In the genomic region with DNA sequence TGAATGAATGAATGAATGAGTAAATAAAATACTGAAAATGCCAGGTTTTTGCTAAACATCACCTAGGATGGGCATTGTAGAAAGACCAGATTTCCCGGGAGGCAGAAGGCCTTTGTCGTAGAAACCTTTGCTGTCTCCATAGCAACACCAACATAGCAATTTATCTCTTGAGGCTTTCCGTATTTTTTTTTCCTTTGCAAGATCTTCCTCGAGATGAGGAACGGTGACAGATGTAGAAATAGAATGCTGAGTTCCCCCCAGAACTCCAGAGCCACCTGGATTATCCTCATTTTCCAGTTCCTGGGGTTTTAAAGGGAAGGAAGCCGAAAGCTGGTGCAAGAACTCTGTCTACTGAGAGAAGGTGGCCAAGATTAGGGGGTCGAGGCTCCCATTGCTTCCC, we compare ENCODE assay signal across 17 mouse cellular contexts. TPM values are rescaled to one million over a fixed set of nuclear protein-coding genes. Genes with fewer than 3 reads are reported as not detected.
A peak's percentile ranks its signal among the peaks of the same experiment; 100 is the strongest.
DNase-seq lines count a peak whose midpoint lies in the region; ATAC-seq and TF ChIP-seq lines count a peak whose summit lies in the region.
"Had no signal": no experiment of that assay in that cellular context is flagged by ENCODE, and none has a peak within 500 bp of the region (broad histone marks: within the 10 kb centered on the region; RNA-seq: fewer than 3 reads in every experiment).

No protein-coding gene starts in this region.

- TF ChIP-seq POLR2A in heart, adult 2 months (IDR thresholded peaks at IDR 0.05; ENCODE audit: insufficient read depth, low read depth, low read length): no peak

- DNase-seq in heart, adult 2 months: no peak
- DNase-seq in heart, postnatal 25 days (ENCODE audit: low spot score): no peak
- DNase-seq in hindbrain, embryonic 14.5 days (ENCODE audit: low spot score): peak; percentile 22
- DNase-seq in hindbrain, embryonic 10.5 days (ENCODE audit: low spot score): no peak
- no peak for DNase-seq in T-cell, adult 2 months (ENCODE audit: low spot score)
- DNase-seq: adrenal gland, postnatal 10 days; cerebellum, adult 8-10 months; gastrocnemius, postnatal 10 days; kidney, postnatal 25 days; liver, embryonic 13.5 days; lung, adult 2 months; lung, postnatal 36 days; retina, postnatal 1 day had no signal

- peaks cover 9% of the 10 kb centered on the region for H3K4me1 ChIP-seq in heart, adult 2 months (ENCODE audit: control insufficient read depth, insufficient read depth, low read length)
- H3K4me1 ChIP-seq in hindbrain, embryonic 14.5 days (replicated peaks; ENCODE audit: control insufficient read depth, insufficient read depth, low read length): no peaks in the 10 kb centered on the region
- peaks cover under 1% of the 10 kb centered on the region; the same call in 1 of the 2 replicates for H3K4me1 ChIP-seq in hindbrain, embryonic 10.5 days (replicated peaks)
- no peaks in the 10 kb centered on the region for H3K4me1 ChIP-seq in midbrain, embryonic 16.5 days (ENCODE audit: control insufficient read depth, insufficient read depth, low read length)
- H3K4me1 ChIP-seq in midbrain, embryonic 13.5 days (replicated peaks): peaks cover under 1% of the 10 kb centered on the region; the same call in 1 of the 2 replicates

- no peak overlapping the region for H3K4me2 ChIP-seq in hindbrain, embryonic 14.5 days (replicated peaks)
- H3K4me2 ChIP-seq in midbrain, embryonic 16.5 days (ENCODE audit: low read length): no peak overlapping the region
- H3K4me2 ChIP-seq in midbrain, embryonic 13.5 days (replicated peaks): no peak overlapping the region
- H3K4me2 ChIP-seq: embryonic facial prominence, embryonic 15.5 days; liver, embryonic 13.5 days had no signal

- peak overlapping the region; percentile 17; the same call in 1 of the 2 replicates for H3K27ac ChIP-seq in heart, adult 2 months
- H3K27ac ChIP-seq in hindbrain, embryonic 14.5 days: no peak overlapping the region
- no peak overlapping the region for H3K27ac ChIP-seq in hindbrain, embryonic 10.5 days
- H3K27ac ChIP-seq in midbrain, embryonic 16.5 days (ENCODE audit: low read length): 0 out of 2 replicates have a peak overlapping the region, but pooled peaks have one; percentile 9
- H3K27ac ChIP-seq in midbrain, embryonic 13.5 days: no peak overlapping the region
- H3K27ac ChIP-seq: embryonic facial prominence, embryonic 15.5 days; liver, embryonic 13.5 days had no signal

- no peaks in the 10 kb centered on the region for H3K27me3 ChIP-seq in heart, adult 2 months (ENCODE audit: control insufficient read depth, insufficient read depth, low read length)
- no peaks in the 10 kb centered on the region for H3K27me3 ChIP-seq in hindbrain, embryonic 14.5 days (ENCODE audit: control insufficient read depth, insufficient read depth, low read length)
- H3K27me3 ChIP-seq in hindbrain, embryonic 10.5 days (ENCODE audit: insufficient read depth, poor library complexity, severe bottlenecking): no peaks in the 10 kb centered on the region
- H3K27me3 ChIP-seq in midbrain, embryonic 16.5 days (ENCODE audit: control insufficient read depth, insufficient read depth, low read depth, low read length): no peaks in the 10 kb centered on the region
- no peaks in the 10 kb centered on the region for H3K27me3 ChIP-seq in midbrain, embryonic 13.5 days
- H3K27me3 ChIP-seq: embryonic facial prominence, embryonic 15.5 days; liver, embryonic 13.5 days had no signal

- H3K36me3 ChIP-seq in heart, adult 2 months (ENCODE audit: control insufficient read depth, insufficient read depth, low read length): no peaks in the 10 kb centered on the region
- peaks cover 59% of the 10 kb centered on the region for H3K36me3 ChIP-seq in hindbrain, embryonic 14.5 days (replicated peaks; ENCODE audit: control insufficient read depth, insufficient read depth)
- H3K36me3 ChIP-seq in hindbrain, embryonic 10.5 days: peaks cover 72% of the 10 kb centered on the region
- peaks cover 5% of the 10 kb centered on the region for H3K36me3 ChIP-seq in midbrain, embryonic 16.5 days (ENCODE audit: control insufficient read depth, insufficient read depth, low read length)
- peaks cover 45% of the 10 kb centered on the region for H3K36me3 ChIP-seq in midbrain, embryonic 13.5 days

- TF ChIP-seq EP300 in heart, adult 2 months (IDR thresholded peaks at IDR 0.05; ENCODE audit: insufficient read depth, low read depth, low read length): no peak

- intact Hi-C loops in heart, adult 2 months (cut with DNase I): loop anchor here (2.0 kb wide), 2 partner anchors 14 to 44 kb away; no protein-coding TSS in a partner anchor
- intact Hi-C loops in heart, postnatal 25 days (cut with DNase I): loop anchor here (2.0 to 5.0 kb wide), 2 partner anchors 44 to 62 kb away; partner anchors contain the start of gene Fuk

- WGBS in heart, adult 2 months: 58% methylated on average over 7 of the region's 7 CpGs
- WGBS in hindbrain, embryonic 14.5 days: 61% methylated on average over 7 of the region's 7 CpGs
- 81% methylated on average over 7 of the region's 7 CpGs for WGBS in hindbrain, embryonic 10.5 days
- WGBS in midbrain, embryonic 16.5 days: 68% methylated on average over 7 of the region's 7 CpGs
- 76% methylated on average over 7 of the region's 7 CpGs for whole genome bisulfite sequencing in midbrain, embryonic 13.5 days

- no peaks in the 10 kb centered on the region for H3K79me2 ChIP-seq in heart, adult 2 months (replicated peaks; ENCODE audit: control insufficient read depth, insufficient read depth, low read length)

- TF ChIP-seq CTCF in heart, adult 2 months (IDR thresholded peaks at IDR 0.05): no peak

- ATAC-seq in hindbrain, embryonic 14.5 days (ENCODE audit: low FRiP score): no peak
- ATAC-seq in midbrain, embryonic 16.5 days: no peak
- no peak for ATAC-seq in midbrain, embryonic 13.5 days
- ATAC-seq: intestine, postnatal 0 days had no signal

- H3K4me3 ChIP-seq in heart, adult 2 months: no peak overlapping the region
- no peak overlapping the region for H3K4me3 ChIP-seq in hindbrain, embryonic 14.5 days (replicated peaks; ENCODE audit: low read length)
- no peak overlapping the region for H3K4me3 ChIP-seq in hindbrain, embryonic 10.5 days
- no peak overlapping the region for H3K4me3 ChIP-seq in midbrain, embryonic 16.5 days (ENCODE audit: low read depth, low read length)
- H3K4me3 ChIP-seq in midbrain, embryonic 13.5 days (replicated peaks): no peak overlapping the region
- H3K4me3 ChIP-seq: embryonic facial prominence, embryonic 15.5 days; liver, embryonic 13.5 days had no signal

- H3K9ac ChIP-seq in heart, adult 2 months (ENCODE audit: low read depth, low read length): no peak overlapping the region
- no peak overlapping the region for H3K9ac ChIP-seq in hindbrain, embryonic 14.5 days
- no peak overlapping the region for H3K9ac ChIP-seq in midbrain, embryonic 16.5 days (ENCODE audit: low read depth, low read length)
- H3K9ac ChIP-seq in midbrain, embryonic 13.5 days (replicated peaks): no peak overlapping the region
- H3K9ac ChIP-seq: embryonic facial prominence, embryonic 15.5 days; liver, embryonic 13.5 days had no signal

- no peaks in the 10 kb centered on the region for H3K9me3 ChIP-seq in hindbrain, embryonic 14.5 days (ENCODE audit: control insufficient read depth, low read length)
- H3K9me3 ChIP-seq in hindbrain, embryonic 10.5 days: no peaks in the 10 kb centered on the region
- no peaks in the 10 kb centered on the region for H3K9me3 ChIP-seq in midbrain, embryonic 16.5 days (replicated peaks; ENCODE audit: control insufficient read depth, low read length, poor library complexity, severe bottlenecking)
- H3K9me3 ChIP-seq in midbrain, embryonic 13.5 days: no peaks in the 10 kb centered on the region
- H3K9me3 ChIP-seq: embryonic facial prominence, embryonic 15.5 days; liver, embryonic 13.5 days had no signal

RNA-seq across cellular contexts. Expression of gene Ddx19a, which starts 32.9 kb away (rescaled TPM):
- 10 to 100 TPM; 31.7 to 34.8 TPM for total RNA-seq in heart, adult 2 months (2021)
- polyA plus RNA-seq in heart, adult 2 months (2012; rRNA removed): 18.0 and 29.5 TPM in 2 replicates
- 10 to 100 TPM; 33.2 to 33.3 TPM for total RNA-seq in heart, postnatal 25 days (2021)
- 13.0 and 13.3 TPM in 2 replicates for polyA plus RNA-seq in hindbrain, embryonic 14.5 days (2014; fragmentation: Nextera tagmentation; extraction: Ambion mirVana)
- 22.2 and 25.2 TPM in 2 replicates for polyA plus RNA-seq in hindbrain, embryonic 10.5 days (2016; fragmentation: Nextera tagmentation; extraction: Ambion mirVana)
- 10.2 and 10.4 TPM in 2 replicates for polyA plus RNA-seq in midbrain, embryonic 16.5 days (2015; fragmentation: Nextera tagmentation; extraction: Ambion mirVana)
- polyA plus RNA-seq in midbrain, embryonic 13.5 days (2015; fragmentation: Nextera tagmentation; extraction: Ambion mirVana): 13.5 and 14.4 TPM in 2 replicates

RNA-seq across cellular contexts. Expression of gene St3gal2, which starts 44.9 kb away (rescaled TPM):
- 10 to 100 TPM; 20.2 to 22.0 TPM for total RNA-seq in heart, adult 2 months (2021)
- 25.9 and 34.8 TPM in 2 replicates for polyA plus RNA-seq in heart, adult 2 months (2012; rRNA removed)
- 10 to 100 TPM; 22.9 to 29.4 TPM for total RNA-seq in heart, postnatal 25 days (2021)
- polyA plus RNA-seq in hindbrain, embryonic 14.5 days (2014; fragmentation: Nextera tagmentation; extraction: Ambion mirVana): 17.6 and 18.3 TPM in 2 replicates
- polyA plus RNA-seq in hindbrain, embryonic 10.5 days (2016; fragmentation: Nextera tagmentation; extraction: Ambion mirVana): 27.0 and 27.1 TPM in 2 replicates
- 25.9 and 26.8 TPM in 2 replicates for polyA plus RNA-seq in midbrain, embryonic 16.5 days (2015; fragmentation: Nextera tagmentation; extraction: Ambion mirVana)
- polyA plus RNA-seq in midbrain, embryonic 13.5 days (2015; fragmentation: Nextera tagmentation; extraction: Ambion mirVana): 20.8 and 22.9 TPM in 2 replicates

Comparison
In these comparisons a context has a peak if more than half of its experiments do, and no peak if none do; other contexts are left out.
1. H3K27ac ChIP-seq: peak in heart, adult 2 months (single experiment) and midbrain, embryonic 16.5 days (single experiment); none in hindbrain, embryonic 14.5 days (single experiment), hindbrain, embryonic 10.5 days (single experiment) and midbrain, embryonic 13.5 days (single experiment).